Mouse (Mus musculus) granulocyte monocyte progenitor cell, adult 5-6 weeks (primary cell): Measurements from ENCODE around the gene Bach2. TPM values are rescaled to one million over a fixed set of nuclear protein-coding genes. Genes with fewer than 3 reads are reported as not detected.

Source experiments
- ATAC-seq: replicated peaks from 2 replicates; pipeline ENCODE4 v1.8.0; 2016; ENCODE audit warnings: mild to moderate bottlenecking, moderate TSS enrichment, inconsistent platforms; ENCODE audit not compliant: poor library complexity, severe bottlenecking
- total RNA-seq, 2 experiments: library from RNA; stranded (forward) in 1 of 2; stranded (reverse) in 1 of 2; fragments of 200-712, 200-1000 nt in 1 of 2; fragments of >200 nt in 1 of 2; fragmentation: Nextera tagmentation in 1 of 2; gene quantifications; 2 replicates each; pipeline ENCODE4 v1.2.3; 2014 to 2017

Gene Bach2
- total RNA-seq, 2 experiments from 2014 or later, result under 0.01 to 0.67 TPM

DNA sequence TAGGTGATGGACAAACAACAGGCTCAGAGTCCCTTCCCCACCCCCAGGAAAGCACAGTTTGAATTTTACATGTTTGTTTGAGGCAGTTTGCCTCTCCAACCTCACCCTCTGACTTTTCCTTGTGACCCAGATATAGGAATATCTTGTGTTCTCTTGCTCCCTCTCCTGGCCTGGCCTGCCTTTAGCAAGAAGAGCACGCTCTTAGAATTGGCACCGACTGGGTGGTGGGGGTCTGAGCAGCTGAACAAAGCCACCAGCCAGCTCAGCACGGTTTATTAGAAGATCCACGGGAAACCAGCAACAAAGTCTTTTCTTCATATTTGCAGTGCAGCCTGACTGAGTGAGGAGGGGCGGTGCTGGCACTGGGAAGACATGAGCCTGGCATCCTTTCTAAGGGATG is 299.5 kb downstream of the Bach2 start:
- ATAC-seq, result peak; percentile 62; the same call in 1 of the 2 replicates

DNA sequence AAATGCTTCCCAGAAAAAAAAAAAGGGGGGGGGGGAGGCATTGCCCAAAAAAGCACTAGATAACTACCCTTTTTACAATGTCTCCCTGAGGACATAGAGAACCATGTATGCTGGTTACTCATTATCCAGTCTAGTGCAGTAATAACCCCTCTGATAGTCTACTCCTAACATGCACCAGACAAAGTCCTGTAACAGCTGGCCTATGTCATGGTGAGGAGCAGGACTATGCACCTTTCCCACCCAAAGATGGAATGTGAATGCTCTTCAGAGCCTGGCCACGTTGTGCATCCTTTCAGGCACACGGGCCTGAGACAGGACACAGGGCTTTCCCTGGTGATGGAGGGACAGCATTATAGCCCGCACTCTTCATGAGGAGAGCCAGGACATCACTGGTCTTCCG is 299.9 kb downstream of the Bach2 start:
- no peak for ATAC-seq

DNA sequence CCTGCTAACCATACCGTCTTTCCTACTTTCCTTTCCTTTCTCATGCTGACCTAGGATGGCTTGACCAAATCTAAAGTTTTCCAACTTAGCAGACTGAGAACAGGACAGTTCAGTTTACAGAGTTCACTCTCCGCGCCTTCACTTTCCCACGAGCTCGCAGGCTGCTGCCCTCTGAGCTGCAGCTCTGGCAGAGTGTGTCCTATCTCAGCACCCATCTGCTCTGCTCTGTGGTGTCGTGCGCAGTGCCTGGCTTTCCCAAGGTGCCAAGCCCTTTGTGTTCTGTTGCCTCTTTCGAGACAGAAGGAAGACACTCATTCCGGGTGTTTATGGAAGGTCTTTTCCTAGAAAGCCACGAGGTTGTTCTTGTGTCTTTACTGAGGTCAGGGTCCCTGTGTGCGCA is 300.4 kb downstream of the Bach2 start:
- ATAC-seq, result no peak

DNA sequence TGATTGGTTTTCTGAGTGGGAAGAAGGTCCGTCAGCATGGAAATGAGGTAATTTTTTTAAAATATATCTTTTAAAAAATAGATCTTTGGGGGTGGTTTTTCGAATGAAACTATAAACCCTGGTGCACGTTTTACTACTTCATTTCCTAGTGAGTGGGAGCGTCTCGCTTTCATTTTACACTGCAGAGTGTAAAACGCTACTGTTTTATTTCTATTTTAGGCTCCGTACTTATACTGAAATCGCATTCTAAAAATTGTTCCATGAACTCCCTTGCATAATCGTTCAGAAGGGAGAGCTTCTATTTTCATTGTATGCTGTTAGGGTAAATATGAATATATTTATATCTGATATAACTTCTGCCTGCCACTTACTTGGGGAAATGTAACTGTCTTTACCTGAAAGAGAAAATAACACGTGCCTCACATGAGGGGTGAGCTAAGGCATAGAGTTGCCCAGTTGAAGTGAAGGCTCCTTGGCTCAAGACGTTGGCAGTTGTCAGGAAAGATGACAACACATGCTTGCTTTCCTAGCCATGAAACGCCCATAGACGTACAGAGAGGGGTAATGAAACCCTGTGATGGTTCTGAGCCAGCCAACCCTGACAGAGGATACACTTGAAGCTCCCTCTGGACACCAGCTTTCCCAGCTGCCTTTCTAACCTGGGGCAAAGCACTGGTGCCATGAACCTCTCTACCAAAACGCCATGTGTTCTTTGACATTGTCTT is 306.4 kb downstream of the Bach2 start:
- peak; percentile 18; the same call in 1 of the 2 replicates for ATAC-seq

DNA sequence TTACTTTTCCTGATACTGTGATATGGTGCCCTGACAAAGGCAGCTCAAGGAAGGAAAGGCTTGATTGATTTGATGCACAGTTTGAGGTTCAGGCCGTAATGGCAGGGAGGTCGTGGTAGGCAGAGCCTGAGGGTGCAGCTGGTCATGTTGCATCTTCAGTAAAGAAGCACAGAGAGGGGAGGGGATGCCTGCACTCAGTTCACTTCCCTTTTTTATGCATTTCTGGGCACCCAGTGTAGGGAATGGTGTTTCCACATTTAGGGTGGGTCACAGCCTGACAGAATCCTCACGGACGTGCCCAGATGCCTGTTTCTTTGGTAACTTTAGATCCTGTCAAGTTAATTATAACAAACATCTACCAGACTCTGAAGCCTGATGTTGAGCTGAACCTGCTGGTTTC is 306.9 kb downstream of the Bach2 start:
- ATAC-seq, result peak; percentile 97

DNA sequence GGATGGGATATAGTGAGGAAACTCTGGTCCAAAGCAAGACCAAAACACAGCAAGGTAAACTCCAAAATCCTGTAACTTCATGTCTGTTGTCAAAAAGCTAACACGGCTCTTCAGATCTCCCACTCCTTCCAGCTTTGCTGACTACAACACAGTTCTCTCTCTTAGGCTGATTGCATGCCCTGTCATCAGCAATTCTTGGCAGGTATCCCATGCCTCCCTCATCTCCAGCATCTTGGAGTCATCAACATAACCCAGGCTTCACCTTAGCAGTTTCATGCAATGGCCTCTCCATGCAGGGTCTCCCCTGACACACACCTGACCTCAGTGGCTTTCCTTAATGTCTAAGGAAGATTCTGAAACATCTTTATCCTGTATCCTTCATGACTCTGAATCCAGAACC is 310.5 kb downstream of the Bach2 start:
- ATAC-seq, result no peak

DNA sequence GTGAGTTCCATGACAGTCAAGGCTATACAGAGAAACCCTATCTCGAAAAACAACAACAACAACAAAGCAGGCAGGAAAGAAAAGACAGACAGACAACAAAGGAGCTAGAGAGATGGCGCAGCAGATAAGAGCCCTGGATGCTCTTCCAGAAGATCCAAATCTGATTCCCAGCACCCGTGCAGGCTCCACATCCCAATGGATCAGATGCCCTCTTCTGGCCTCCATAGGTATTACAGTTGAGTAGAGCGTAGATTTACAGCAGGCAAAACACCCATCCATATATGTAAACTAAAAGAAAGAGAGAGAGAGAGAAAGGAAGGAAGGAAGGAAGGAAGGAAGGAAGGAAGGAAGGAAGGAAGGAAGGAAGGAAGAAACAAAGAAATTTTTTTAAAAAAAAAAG is 312.7 kb downstream of the Bach2 start:
- ATAC-seq, result peak; percentile 63

DNA sequence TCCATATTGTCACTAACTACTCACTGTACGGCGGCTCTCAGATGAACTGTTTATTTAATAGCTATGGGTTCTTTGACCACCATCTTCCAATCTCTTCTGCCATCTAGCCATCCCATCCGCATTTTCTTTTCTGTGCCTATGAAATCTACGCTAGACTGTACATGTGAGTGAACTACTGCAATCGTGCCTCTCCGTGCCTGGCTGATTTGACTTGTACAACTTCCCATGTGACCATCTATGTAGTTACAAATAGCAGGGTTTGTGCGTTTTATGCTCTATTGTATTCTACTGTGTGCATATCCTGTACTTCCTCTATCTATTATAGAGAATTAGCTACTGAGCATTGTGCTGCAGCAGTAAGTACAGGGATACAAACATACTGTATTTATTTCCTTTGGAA is 316.9 kb downstream of the Bach2 start:
- ATAC-seq, result no peak

GRCm38 (mm10) chr4:32560246-32560645 is 321.6 kb downstream of the Bach2 start:
- ATAC-seq, result no peak

DNA sequence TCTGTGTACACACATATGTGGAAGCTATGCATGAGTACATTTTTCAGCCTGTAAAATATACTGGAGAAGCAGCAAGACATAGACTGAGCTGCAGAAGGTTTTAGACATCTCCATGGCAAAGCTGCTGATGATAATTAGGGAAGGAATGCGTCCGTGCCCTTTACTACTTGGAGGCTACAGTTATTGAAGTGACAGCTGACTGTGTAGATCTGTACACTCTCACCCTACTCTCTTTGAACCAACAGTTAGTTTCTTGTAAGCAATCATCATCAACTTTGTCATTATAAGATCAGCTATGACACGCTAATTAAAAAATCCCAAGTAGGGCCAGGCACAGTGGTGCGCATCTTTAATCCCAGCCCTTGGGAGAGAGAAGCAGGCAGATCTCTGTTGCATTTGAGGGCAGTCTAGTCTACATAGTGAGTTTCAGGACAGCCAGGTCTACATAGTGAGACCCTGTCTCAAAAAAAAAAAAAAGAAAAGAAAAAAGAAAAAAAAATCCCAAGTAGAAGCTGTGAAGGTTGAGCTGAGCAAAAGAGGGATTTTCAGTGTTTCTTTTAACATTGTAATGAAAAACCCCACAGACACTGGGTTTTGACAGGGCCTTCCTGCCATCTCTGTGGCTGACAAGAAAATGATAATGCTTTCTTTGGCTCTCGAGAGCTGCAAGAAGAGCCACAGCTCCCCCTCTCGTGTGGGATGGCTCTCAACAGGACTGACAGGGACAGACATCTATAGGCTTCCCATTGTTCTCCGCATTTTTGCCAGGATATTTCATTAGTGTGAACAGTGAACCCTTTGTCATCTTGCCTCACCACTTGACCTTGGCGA is 322.3 kb downstream of the Bach2 start:
- no peak for ATAC-seq

DNA sequence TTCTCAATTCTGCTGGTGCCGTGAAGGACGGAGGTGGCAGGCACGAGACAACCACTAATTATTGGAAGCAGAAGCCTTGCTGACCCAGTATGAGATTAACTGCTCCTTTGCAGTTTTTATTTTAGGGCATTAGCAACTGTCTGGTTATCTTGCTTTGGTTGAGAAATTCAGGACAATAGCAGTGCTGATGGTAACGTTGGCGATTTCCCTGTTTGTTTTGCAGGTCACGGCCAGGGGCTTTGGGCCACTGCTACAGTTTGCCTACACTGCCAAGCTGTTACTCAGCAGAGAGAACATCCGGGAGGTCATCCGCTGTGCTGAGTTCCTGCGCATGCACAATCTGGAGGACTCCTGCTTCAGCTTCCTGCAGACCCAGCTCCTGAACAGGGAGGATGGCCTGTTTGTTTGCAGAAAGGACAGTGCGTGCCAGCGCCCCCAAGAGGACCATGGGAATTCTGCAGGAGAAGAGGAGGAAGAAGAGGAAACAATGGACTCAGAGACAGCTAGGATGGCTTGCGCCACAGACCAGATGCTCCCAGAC is 323.0 kb downstream of the Bach2 start:
- peak; percentile 66 for ATAC-seq

GRCm38 (mm10) chr4:32562319-32563115 is 323.9 kb downstream of the Bach2 start:
- no peak for ATAC-seq

GRCm38 (mm10) chr4:32564416-32564815 is 325.8 kb downstream of the Bach2 start:
- peak; percentile 17 for ATAC-seq

DNA sequence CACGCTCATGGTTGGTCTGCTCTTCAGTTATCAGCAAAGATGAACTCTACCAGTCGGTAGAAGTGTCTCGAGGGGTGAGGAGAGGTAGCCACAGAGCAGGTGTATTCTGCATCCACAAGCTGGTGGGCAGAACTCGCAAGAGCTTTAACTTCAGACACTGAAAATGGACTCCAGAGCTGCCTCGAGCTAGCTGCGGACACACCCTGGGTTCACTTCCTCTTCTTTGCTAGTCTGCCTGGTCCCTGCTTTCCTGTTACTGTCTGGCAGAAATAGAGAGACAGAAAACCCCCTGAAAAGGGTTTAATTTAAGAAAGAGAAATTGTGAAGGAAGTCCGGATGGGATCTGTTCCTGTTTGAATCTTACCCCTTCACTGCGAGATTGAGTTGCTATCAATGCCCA is 326.3 kb downstream of the Bach2 start:
- peak; percentile 87 for ATAC-seq

GRCm38 (mm10) chr4:32569054-32569453 is 330.4 kb downstream of the Bach2 start:
- no peak for ATAC-seq

DNA sequence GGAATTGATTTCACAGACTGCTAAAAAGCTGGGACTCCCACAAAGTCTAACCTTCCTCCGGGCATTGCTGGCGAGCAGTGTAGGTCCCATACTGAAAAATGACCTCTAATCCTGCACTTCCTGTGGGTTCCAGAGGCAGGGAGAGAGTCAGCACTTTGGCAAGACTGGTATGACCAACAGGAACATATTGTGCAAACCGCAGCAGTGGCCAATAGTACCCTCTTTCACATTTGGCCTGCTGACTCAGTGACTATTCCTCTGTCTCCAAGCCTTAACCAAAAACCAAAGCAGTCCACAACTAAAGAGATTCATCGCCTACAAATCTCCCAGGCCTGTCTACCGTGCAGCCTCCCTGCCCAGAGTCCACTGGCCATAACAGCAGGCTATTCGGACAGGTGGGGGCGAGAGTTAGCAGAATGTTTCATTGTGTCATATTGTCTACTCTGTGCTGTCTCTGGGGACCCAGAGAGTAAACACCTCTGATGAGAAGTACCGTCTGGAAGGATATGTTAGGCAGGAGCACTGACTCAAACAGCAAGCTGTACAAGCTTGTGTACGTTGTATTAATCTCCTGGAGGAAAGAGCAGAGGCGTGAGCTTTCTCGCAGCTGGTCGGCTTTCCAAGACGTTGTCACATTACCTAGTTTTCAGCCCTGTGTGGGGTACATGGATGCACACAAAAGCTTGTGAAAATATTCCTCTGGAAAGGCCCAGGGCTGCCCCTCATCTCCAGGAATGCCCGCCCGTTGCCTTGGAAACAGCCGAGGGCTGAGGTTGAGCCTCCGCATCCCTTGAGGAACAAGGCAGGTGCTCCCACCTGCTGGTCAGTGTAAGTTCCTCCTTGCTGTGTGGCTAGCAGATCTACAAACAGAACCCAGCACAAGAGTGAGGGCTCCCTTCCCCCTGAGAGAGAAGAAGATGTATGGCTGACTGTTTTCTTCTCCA is 331.7 kb downstream of the Bach2 start:
- ATAC-seq, result peak; percentile 85

- ATAC-seq, result no peak
Measured at GRCm38 (mm10) chr4:32570939-32571317, 332.3 kb downstream of the Bach2 start.

- ATAC-seq, result 0 out of 2 replicates have a peak, but pooled peaks have one; percentile 8
Measured at GRCm38 (mm10) chr4:32571441-32571840, 332.8 kb downstream of the Bach2 start.

DNA sequence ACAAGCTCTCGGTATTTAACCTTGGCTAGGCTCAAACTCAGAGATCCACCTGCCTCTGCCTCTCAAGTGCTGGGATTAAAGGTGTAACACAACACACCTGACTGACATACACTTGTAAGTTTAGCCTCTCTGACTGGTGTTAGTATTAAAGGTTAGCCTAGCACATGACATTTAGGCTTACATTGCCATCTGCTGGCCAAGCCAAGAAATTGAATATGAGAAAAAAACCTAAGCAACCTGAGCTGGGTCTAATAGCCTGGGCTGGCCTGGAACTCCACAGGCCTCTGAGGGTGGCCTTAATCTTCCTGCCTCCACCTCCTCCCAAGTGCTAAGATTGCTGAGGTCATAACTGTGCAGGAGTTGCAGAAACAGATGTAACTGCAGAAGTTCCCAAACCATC is 333.5 kb downstream of the Bach2 start:
- peak; percentile 29; the same call in 1 of the 2 replicates for ATAC-seq
